9 mouse cellular contexts compared by ENCODE assay signal in the genomic region with DNA sequence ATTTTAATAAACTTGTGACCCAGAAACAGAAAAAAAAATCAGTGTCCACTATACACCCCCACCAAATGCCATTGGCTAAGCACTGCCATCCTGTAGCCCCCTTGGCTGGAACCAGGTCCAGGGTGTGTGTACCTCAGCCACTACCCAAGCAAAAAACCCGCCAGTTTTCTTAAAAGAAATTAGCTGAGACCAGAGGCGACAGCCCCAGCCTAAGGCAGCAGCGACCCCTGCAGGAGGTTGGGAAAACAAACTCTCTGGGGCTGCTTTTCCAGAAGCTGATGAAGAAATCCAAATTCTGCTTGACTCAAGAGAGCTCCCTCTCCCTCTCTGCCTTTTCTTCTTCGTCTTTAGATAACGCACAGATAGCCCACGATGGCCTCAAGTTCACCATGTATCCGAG. TPM values are rescaled to one million over a fixed set of nuclear protein-coding genes. Genes with fewer than 3 reads are reported as not detected.
DNase-seq lines count a peak whose midpoint lies in the region; ATAC-seq and TF ChIP-seq lines count a peak whose summit lies in the region.
"Had no signal": no experiment of that assay in that cellular context is flagged by ENCODE, and none has a peak within 500 bp of the region (broad histone marks: within the 10 kb centered on the region; RNA-seq: fewer than 3 reads in every experiment).

No protein-coding gene starts in this region.

- H3K4me2 ChIP-seq in intestine, embryonic 14.5 days (ENCODE audit: low read length) = no peak overlapping the region
- no peak overlapping the region for H3K4me2 ChIP-seq in intestine, embryonic 16.5 days (ENCODE audit: low read depth, low read length)
- H3K4me2 ChIP-seq in midbrain, postnatal 0 days (ENCODE audit: low read depth, low read length, poor library complexity, severe bottlenecking) = no peak overlapping the region

- no peak overlapping the region for H3K4me3 ChIP-seq in intestine, embryonic 14.5 days (ENCODE audit: low read depth, low read length)
- H3K4me3 ChIP-seq in intestine, embryonic 16.5 days (ENCODE audit: low read length) = no peak overlapping the region
- H3K4me3 ChIP-seq in ES-E14 (ENCODE audit: insufficient read depth in 1 of 2, low read depth in 1 of 2, low read length in 2 of 2, poor library complexity in 1 of 2, severe bottlenecking in 1 of 2) = no peak overlapping the region
- H3K4me3 ChIP-seq in midbrain, postnatal 0 days (ENCODE audit: low read depth, low read length) = no peak overlapping the region

- peak; percentile 89 for DNase-seq in intestine, embryonic 14.5 days (ENCODE audit: low spot score)
- no peak for DNase-seq in ES-E14 (ENCODE audit: low read depth, low spot score)
- peak; percentile 50 for DNase-seq in cerebellum, adult 9-10 months
- DNase-seq in frontal cortex, postnatal 36 days (ENCODE audit: low spot score in 2 of 2) = peak; percentile 61 to 66
- DNase-seq in left cerebral cortex, postnatal 14 days (ENCODE audit: low spot score in 2 of 2) = peak; percentile 76 to 80
- peak; percentile 78 for DNase-seq in midbrain, postnatal 0 days (ENCODE audit: low spot score)
- peak; percentile 72 for DNase-seq in thymus, postnatal 0 days (ENCODE audit: low spot score)

- intact Hi-C loops in left cerebral cortex, postnatal 14 days (cut with DNase I) = loop anchor here (2.0 kb wide), 1 partner anchor 97 kb away; no protein-coding TSS in a partner anchor

- no peaks in the 10 kb centered on the region for H3K9me3 ChIP-seq in intestine, embryonic 14.5 days (ENCODE audit: control insufficient read depth, low read length)
- no peaks in the 10 kb centered on the region for H3K9me3 ChIP-seq in intestine, embryonic 16.5 days (ENCODE audit: control insufficient read depth, low read length)
- H3K9me3 ChIP-seq in ES-E14 (ENCODE audit: control insufficient read depth, insufficient read depth, low read depth, low read length) = no peaks in the 10 kb centered on the region
- no peaks in the 10 kb centered on the region for H3K9me3 ChIP-seq in midbrain, postnatal 0 days (ENCODE audit: low read length)

- in situ Hi-C loops in ES-E14 (cut with MboI; ENCODE audit: low sequenced_read_pairs in 2 of 2, unreplicated experiment in 2 of 2) = loop anchor here in 1 of 2 experiments (5.0 kb wide), 1 partner anchor 114 kb away; the partner anchor contains the start of gene Fam83c

- H3K4me1 ChIP-seq in intestine, embryonic 14.5 days (replicated peaks; ENCODE audit: control insufficient read depth, insufficient read depth, low read length) = peaks cover 11% of the 10 kb centered on the region
- peaks cover 9% of the 10 kb centered on the region for H3K4me1 ChIP-seq in intestine, embryonic 16.5 days (ENCODE audit: control insufficient read depth, insufficient read depth, low read length)
- peaks cover 3 to 12% of the 10 kb centered on the region in 2 experiments; a peak in 1 of 4 replicates for H3K4me1 ChIP-seq in ES-E14 (ENCODE audit: control insufficient read depth in 2 of 2, insufficient read depth in 2 of 2, low read length in 2 of 2, poor library complexity in 1 of 2)
- H3K4me1 ChIP-seq in midbrain, postnatal 0 days (ENCODE audit: insufficient read depth, low read length) = peaks cover 3% of the 10 kb centered on the region; the same call in 1 of the 2 replicates

- WGBS in intestine, embryonic 14.5 days = 4% methylated on average over 7 of the region's 7 CpGs
- 8% methylated on average over 7 of the region's 7 CpGs for WGBS in intestine, embryonic 16.5 days
- 3% methylated on average over 7 of the region's 7 CpGs for WGBS in midbrain, postnatal 0 days

- H3K27ac ChIP-seq in intestine, embryonic 14.5 days (ENCODE audit: low read depth) = no peak overlapping the region
- no peak overlapping the region for H3K27ac ChIP-seq in intestine, embryonic 16.5 days (ENCODE audit: low read length)
- H3K27ac ChIP-seq in ES-E14 (ENCODE audit: insufficient read depth, low read depth, low read length, poor library complexity, severe bottlenecking) = no peak overlapping the region
- no peak overlapping the region for H3K27ac ChIP-seq in midbrain, postnatal 0 days (ENCODE audit: low read depth, low read length)

- ATAC-seq in intestine, embryonic 14.5 days (replicated peaks; ENCODE audit: low FRiP score, low TSS enrichment, low read depth) = no peak
- ATAC-seq in intestine, embryonic 16.5 days = no peak
- ATAC-seq in midbrain, postnatal 0 days (ENCODE audit: low FRiP score) = no peak

- no peaks in the 10 kb centered on the region for H3K36me3 ChIP-seq in intestine, embryonic 14.5 days (ENCODE audit: control insufficient read depth, insufficient read depth, low read length)
- H3K36me3 ChIP-seq in intestine, embryonic 16.5 days (ENCODE audit: control insufficient read depth, insufficient read depth, low read length) = no peaks in the 10 kb centered on the region
- H3K36me3 ChIP-seq in ES-E14 (ENCODE audit: control insufficient read depth, insufficient read depth, low read length, poor library complexity, severe bottlenecking) = no peaks in the 10 kb centered on the region
- no peaks in the 10 kb centered on the region for H3K36me3 ChIP-seq in midbrain, postnatal 0 days (ENCODE audit: insufficient read depth, low read length)

- 0 out of 2 replicates have a peak, but pooled peaks cover 8% of the 10 kb centered on the region for H3K27me3 ChIP-seq in intestine, embryonic 14.5 days (replicated peaks; ENCODE audit: control insufficient read depth, insufficient read depth, low read length)
- no peaks in the 10 kb centered on the region for H3K27me3 ChIP-seq in intestine, embryonic 16.5 days (replicated peaks; ENCODE audit: control insufficient read depth, insufficient read depth, low read length)
- H3K27me3 ChIP-seq in midbrain, postnatal 0 days (ENCODE audit: insufficient read depth, low read length) = no peaks in the 10 kb centered on the region

- H3K9ac ChIP-seq in intestine, embryonic 14.5 days (ENCODE audit: low read length) = no peak overlapping the region
- H3K9ac ChIP-seq in intestine, embryonic 16.5 days (ENCODE audit: low read depth, low read length) = no peak overlapping the region
- no peak overlapping the region for H3K9ac ChIP-seq in ES-E14 (ENCODE audit: insufficient read depth, low read depth, low read length, poor library complexity, severe bottlenecking)
- no peak overlapping the region for H3K9ac ChIP-seq in midbrain, postnatal 0 days (replicated peaks; ENCODE audit: low read length, poor library complexity, severe bottlenecking)

- TF ChIP-seq CTCF in midbrain, postnatal 0 days (IDR thresholded peaks at IDR 0.05) = peak; percentile 79

TF ChIP-seq in ES-E14, 5 proteins besides CTCF, POLR2A, EP300 and RAD21:
- TF ChIP-seq ZC3H11A (IDR thresholded peaks at IDR 0.05; ENCODE audit: borderline replicate concordance, low read depth, low read length) = peak; percentile 64; the same call in 1 of the 2 replicates
- no peak for TF ChIP-seq CHD2 (IDR thresholded peaks at IDR 0.05; ENCODE audit: low read depth, low read length)
- TF ChIP-seq HCFC1 (IDR thresholded peaks at IDR 0.05; ENCODE audit: borderline replicate concordance, insufficient read depth, low read length) = no peak

RNA-seq across cellular contexts. Expression of gene Gdf5, which starts 0.9 kb away (rescaled TPM):
- polyA plus RNA-seq in intestine, embryonic 14.5 days (2014; fragmentation: Nextera tagmentation; extraction: Ambion mirVana) = 0.81 and 1.8 TPM in 2 replicates
- polyA plus RNA-seq in intestine, embryonic 16.5 days (2015; fragmentation: Nextera tagmentation; extraction: Ambion mirVana) = 0.69 and 0.79 TPM in 2 replicates
- total RNA-seq in ES-E14 (2012; rRNA removed) = 0.09 and 0.11 TPM in 2 replicates
- under 1 TPM; 0.29 to 0.55 TPM for total RNA-seq in left cerebral cortex, postnatal 14 days (2021)
- total RNA-seq in midbrain, postnatal 0 days (2014; rRNA removed) = 1.5 and 2.0 TPM in 2 replicates
- polyA plus RNA-seq in midbrain, postnatal 0 days (2015; fragmentation: Nextera tagmentation; extraction: Ambion mirVana) = 0.69 and 1.2 TPM in 2 replicates
- 0.22 and 0.25 TPM in 2 replicates for polyA plus RNA-seq in thymus, postnatal 0 days (2015; fragmentation: Nextera tagmentation; extraction: Ambion mirVana)

RNA-seq across cellular contexts. Expression of gene Gm15557, which starts 5.5 kb away (rescaled TPM):
- polyA plus RNA-seq in intestine, embryonic 14.5 days (2014; fragmentation: Nextera tagmentation; extraction: Ambion mirVana) = not detected in 2 replicates
- polyA plus RNA-seq in intestine, embryonic 16.5 days (2015; fragmentation: Nextera tagmentation; extraction: Ambion mirVana) = 0.18 TPM in 1 of 2 replicates, not detected in the other
- total RNA-seq in ES-E14 (2012; rRNA removed) = not detected in 2 replicates
- total RNA-seq in left cerebral cortex, postnatal 14 days (2021) = not detected
- not detected in 2 replicates for total RNA-seq in midbrain, postnatal 0 days (2014; rRNA removed)
- not detected in 2 replicates for polyA plus RNA-seq in midbrain, postnatal 0 days (2015; fragmentation: Nextera tagmentation; extraction: Ambion mirVana)
- not detected in 2 replicates for polyA plus RNA-seq in thymus, postnatal 0 days (2015; fragmentation: Nextera tagmentation; extraction: Ambion mirVana)
- polyA plus RNA-seq: stomach, embryonic 16.5 days had no signal

RNA-seq across cellular contexts. Expression of gene Cep250, which starts 10.2 kb away (rescaled TPM):
- 21.5 and 22.8 TPM in 2 replicates for polyA plus RNA-seq in intestine, embryonic 14.5 days (2014; fragmentation: Nextera tagmentation; extraction: Ambion mirVana)
- 11.1 and 12.7 TPM in 2 replicates for polyA plus RNA-seq in intestine, embryonic 16.5 days (2015; fragmentation: Nextera tagmentation; extraction: Ambion mirVana)
- total RNA-seq in ES-E14 (2012; rRNA removed) = 22.2 and 24.2 TPM in 2 replicates
- 10 to 100 TPM; 15.1 to 16.3 TPM for total RNA-seq in left cerebral cortex, postnatal 14 days (2021)
- 14.1 and 19.2 TPM in 2 replicates for total RNA-seq in midbrain, postnatal 0 days (2014; rRNA removed)
- polyA plus RNA-seq in midbrain, postnatal 0 days (2015; fragmentation: Nextera tagmentation; extraction: Ambion mirVana) = 8.7 and 10.1 TPM in 2 replicates
- polyA plus RNA-seq in thymus, postnatal 0 days (2015; fragmentation: Nextera tagmentation; extraction: Ambion mirVana) = 16.6 and 23.4 TPM in 2 replicates

RNA-seq across cellular contexts. Expression of gene Uqcc1, which starts 16.0 kb away (rescaled TPM):
- polyA plus RNA-seq in intestine, embryonic 14.5 days (2014; fragmentation: Nextera tagmentation; extraction: Ambion mirVana) = 64.0 and 64.9 TPM in 2 replicates
- polyA plus RNA-seq in intestine, embryonic 16.5 days (2015; fragmentation: Nextera tagmentation; extraction: Ambion mirVana) = 84.5 and 92.8 TPM in 2 replicates
- 61.7 and 81.6 TPM in 2 replicates for total RNA-seq in ES-E14 (2012; rRNA removed)
- total RNA-seq in left cerebral cortex, postnatal 14 days (2021) = 10 to 100 TPM; 45.8 to 50.2 TPM
- total RNA-seq in midbrain, postnatal 0 days (2014; rRNA removed) = 44.6 and 48.2 TPM in 2 replicates
- polyA plus RNA-seq in midbrain, postnatal 0 days (2015; fragmentation: Nextera tagmentation; extraction: Ambion mirVana) = 55.0 and 58.9 TPM in 2 replicates
- 56.9 and 58.2 TPM in 2 replicates for polyA plus RNA-seq in thymus, postnatal 0 days (2015; fragmentation: Nextera tagmentation; extraction: Ambion mirVana)
